Mouse (Mus musculus) T-helper 1 cell (primary cell): Measurements from ENCODE around the gene Adamtsl3.

Experiments used
- in situ Hi-C: fragments of 300-600 bp; cut with MboI, MseI; formaldehyde crosslinking; loops from one replicate; pipeline ENCODE4 v1.15.1; 2025; ENCODE audit warnings: high pct_unique_total_duplicates

Adamtsl3 gene

DNA sequence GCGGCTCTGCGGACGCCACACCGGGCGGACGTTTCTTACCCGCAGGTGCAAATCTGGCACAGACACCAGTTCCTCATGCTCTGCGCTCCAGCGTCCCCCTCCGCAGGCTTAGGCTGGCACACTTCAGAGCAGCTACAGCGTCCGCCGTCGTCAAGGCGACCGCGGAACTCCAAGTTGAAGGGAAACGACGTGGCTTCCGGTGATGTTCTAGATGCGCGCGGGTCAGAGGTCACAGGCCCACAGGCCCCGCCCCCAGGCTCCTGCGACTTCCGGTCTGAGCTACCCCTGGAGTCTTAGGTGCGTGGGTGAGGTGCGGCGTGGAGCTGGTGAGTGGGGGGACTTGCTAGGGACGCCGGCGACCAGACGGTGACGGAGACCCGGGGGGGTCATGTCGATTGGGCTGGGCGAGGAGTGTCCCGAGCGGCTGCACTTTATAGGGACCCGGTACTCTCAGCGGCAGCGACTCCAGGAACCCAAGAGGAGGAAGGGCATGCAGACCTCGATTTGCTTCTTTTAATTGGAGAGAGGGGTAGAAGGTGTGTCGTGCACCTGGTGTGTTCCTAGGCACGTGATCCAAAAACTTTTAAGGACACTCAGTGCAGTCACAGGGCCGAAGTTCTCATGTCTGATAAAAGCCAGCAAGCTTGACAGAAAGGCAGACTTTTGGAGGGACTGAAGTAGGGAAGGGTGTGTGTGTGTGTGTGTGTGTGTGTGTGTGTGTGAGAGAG, 313.0 kb downstream of the Adamtsl3 start, which contains the start of the genes Saxo2 and Efl1:
Saxo2 (minus strand) TSS at position 176 of the 728 bp plus-strand sequence.
Efl1 (plus strand) TSS at position 262 of the 728 bp plus-strand sequence.
- in situ Hi-C loops, result no loop called here

GRCm38 (mm10) chr7:82649081-82649445, 313.6 kb downstream of the Adamtsl3 start:
- in situ Hi-C loops, result no loop called here
